Mouse (Mus musculus) testis, adult 2 months (tissue): ENCODE data around the gene Aldh1a1. TPM values are rescaled to one million over a fixed set of nuclear protein-coding genes. Genes with fewer than 3 reads are reported as not detected.

Experiments
- H3K27ac ChIP-seq: fragments of 200-500 bp; 2 replicates; pipeline ENCODE4 v1.5.1; 2012; ENCODE audit warnings: low read depth, low read length; ENCODE audit not compliant: control insufficient read depth, insufficient read depth
- H3K27me3 ChIP-seq: fragments of 200-500 bp; 2 replicates; pipeline ENCODE4 v1.6.1; 2012; ENCODE audit warnings: mild to moderate bottlenecking, low read length, moderate library complexity; ENCODE audit not compliant: control insufficient read depth, insufficient read depth
- H3K36me3 ChIP-seq: fragments of 200-500 bp; 2 replicates; pipeline ENCODE4 v1.6.1; 2012; ENCODE audit warnings: mild to moderate bottlenecking, low read length; ENCODE audit not compliant: control insufficient read depth, insufficient read depth
- H3K4me1 ChIP-seq: fragments of 200-500 bp; 2 replicates; pipeline ENCODE4 v1.6.1; 2012; ENCODE audit warnings: low read length; ENCODE audit not compliant: control insufficient read depth, insufficient read depth
- H3K4me3 ChIP-seq: fragments of 200-500 bp; 2 replicates; pipeline ENCODE4 v1.5.1; 2012; ENCODE audit warnings: low read depth, mild to moderate bottlenecking, low read length, moderate library complexity, mixed read lengths; ENCODE audit not compliant: control insufficient read depth
- CTCF ChIP-seq: fragments of 200-500 bp; IDR thresholded peaks from 2 replicates; pipeline ENCODE4 v1.5.1; 2012; ENCODE audit warnings: low read depth, mild to moderate bottlenecking, inconsistent platforms, low read length, moderate library complexity; ENCODE audit not compliant: control insufficient read depth, insufficient read depth, insufficient replicate concordance
- POLR2A ChIP-seq: fragments of 200-500 bp; IDR thresholded peaks from 2 replicates; pipeline ENCODE4 v1.6.1; 2012; ENCODE audit warnings: low read depth, mild to moderate bottlenecking, inconsistent platforms, low read length, moderate library complexity; ENCODE audit not compliant: control insufficient read depth
- polyA plus RNA-seq: library from polyadenylated mRNA; depleted of rRNA; stranded (reverse); fragments of >200 nt; gene quantifications from 2 replicates; pipeline ENCODE4 v1.2.3, GENCODE M21; 2012; rRNA removed

Aldh1a1 gene
- 80.3 and 95.7 TPM in 2 replicates for polyA plus RNA-seq

GRCm38 (mm10) chr19:20492491-20492890, at the start of gene Aldh1a1:
Aldh1a1 (plus strand) TSS chr19:20492715.
- no peak for TF ChIP-seq POLR2A
- no peak for TF ChIP-seq CTCF
- Histone ChIP-seq H3K27ac (peak within 1 kb of the TSS; percentile 86), H3K27me3 (no peaks in the 10 kb centered on the region), H3K4me3 (peak within 1 kb of the TSS; percentile 44; the same call in 1 of the 2 replicates), H3K36me3 (no peaks in the 10 kb centered on the region), H3K4me1 (no peaks in the 10 kb centered on the region)

- Histone ChIP-seq H3K4me1 (no peaks in the 10 kb centered on the region), H3K36me3 (no peaks in the 10 kb centered on the region), H3K27me3 (no peaks in the 10 kb centered on the region), H3K4me3 (no peak overlapping the region), H3K27ac (no peak overlapping the region)
- no peak for TF ChIP-seq CTCF
- no peak for TF ChIP-seq POLR2A
Observed at GRCm38 (mm10) chr19:20447807-20448206, 44.7 kb upstream of the Aldh1a1 start.

- H3K4me1 ChIP-seq = no peaks in the 10 kb centered on the region
- no peak for TF ChIP-seq CTCF
- no peak for TF ChIP-seq POLR2A
Observed at GRCm38 (mm10) chr19:20449546-20449945, 43.0 kb upstream of the Aldh1a1 start.

GRCm38 (mm10) chr19:20451045-20451444, 41.5 kb upstream of the Aldh1a1 start:
- Histone ChIP-seq H3K36me3 (no peaks in the 10 kb centered on the region), H3K27me3 (no peaks in the 10 kb centered on the region), H3K27ac (no peak overlapping the region), H3K4me1 (no peaks in the 10 kb centered on the region), H3K4me3 (no peak overlapping the region)
- TF ChIP-seq POLR2A (no peak), CTCF (no peak)

More at GRCm38 (mm10) chr19:20449546-20449945, 43.0 kb upstream of the Aldh1a1 start:
- no peaks in the 10 kb centered on the region for H3K27me3 ChIP-seq
- H3K4me3 ChIP-seq = no peak overlapping the region
- no peaks in the 10 kb centered on the region for H3K36me3 ChIP-seq
- no peak overlapping the region for H3K27ac ChIP-seq

DNA sequence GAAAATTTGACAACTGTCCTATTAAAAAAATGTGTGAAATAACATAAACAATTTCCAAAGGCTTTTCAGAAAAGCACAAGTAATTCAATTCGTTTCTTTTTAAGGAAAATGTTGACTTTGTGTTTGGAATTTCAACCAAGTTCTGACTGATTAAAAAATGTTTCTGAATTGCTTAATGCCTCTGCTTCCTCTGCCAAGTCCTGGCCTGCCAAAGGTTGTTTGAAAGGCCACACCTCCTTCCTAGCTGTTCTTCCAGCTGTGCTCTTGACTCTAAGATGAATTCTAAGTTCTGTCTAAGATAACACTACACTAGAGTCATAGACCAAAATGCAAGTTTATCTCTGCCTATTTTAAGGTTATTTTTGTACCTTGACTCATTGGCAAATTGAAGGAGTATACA, 8.0 kb upstream of the Aldh1a1 start:
- Histone ChIP-seq H3K4me3 (no peak overlapping the region), H3K36me3 (no peaks in the 10 kb centered on the region), H3K27me3 (no peaks in the 10 kb centered on the region), H3K27ac (no peak overlapping the region), H3K4me1 (no peaks in the 10 kb centered on the region)
- TF ChIP-seq POLR2A (no peak), CTCF (no peak)

DNA sequence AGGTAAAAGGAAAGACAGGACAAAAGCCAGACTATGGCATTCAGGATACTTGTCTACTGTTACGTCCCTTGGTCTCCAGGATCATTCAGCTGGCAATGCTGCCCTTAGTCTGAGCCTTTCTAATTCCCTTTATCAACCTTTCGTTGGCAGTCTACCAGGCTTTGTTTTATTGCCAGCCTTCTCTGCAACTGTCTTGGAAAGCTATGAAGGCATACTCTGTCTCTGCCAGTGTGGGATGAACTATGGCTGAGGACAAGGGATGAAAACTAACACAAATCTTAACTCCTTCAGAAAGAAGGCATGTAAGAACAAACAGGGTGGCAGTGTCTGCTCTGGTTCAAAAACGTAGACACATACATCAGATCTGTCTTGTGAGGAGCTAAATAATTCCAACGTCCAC, 565 bp upstream of the Aldh1a1 start:
- no peaks in the 10 kb centered on the region for H3K4me1 ChIP-seq
- no peaks in the 10 kb centered on the region for H3K36me3 ChIP-seq
- H3K27me3 ChIP-seq = no peaks in the 10 kb centered on the region
- peak overlapping the region; percentile 86 for H3K27ac ChIP-seq
- H3K4me3 ChIP-seq = no peak overlapping the region
- TF ChIP-seq POLR2A (no peak), CTCF (no peak)

DNA sequence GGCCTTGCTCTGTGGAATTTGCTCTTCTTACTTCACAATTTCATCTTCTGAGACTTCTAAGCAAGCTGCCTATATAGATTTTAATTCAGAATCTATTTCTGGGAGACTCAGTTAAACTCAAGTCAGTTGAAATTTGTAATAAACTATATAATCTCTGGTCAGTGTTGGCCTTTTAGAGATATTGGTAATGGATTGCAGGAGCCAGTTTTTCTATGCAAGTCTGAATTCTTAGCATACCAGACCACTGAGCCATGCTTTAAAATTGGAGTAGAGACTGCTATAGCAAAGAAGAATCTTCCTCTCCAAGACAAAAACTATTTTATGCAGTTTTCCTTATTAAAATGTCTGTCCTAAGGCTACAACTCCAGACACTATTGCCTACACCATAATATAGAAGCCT, 4.0 kb downstream of the Aldh1a1 start:
- Histone ChIP-seq H3K4me1 (no peaks in the 10 kb centered on the region), H3K36me3 (no peaks in the 10 kb centered on the region), H3K27ac (0 out of 2 replicates have a peak overlapping the region, but pooled peaks have one; percentile 21), H3K4me3 (no peak overlapping the region), H3K27me3 (no peaks in the 10 kb centered on the region)
- TF ChIP-seq POLR2A (no peak), CTCF (no peak)

GRCm38 (mm10) chr19:20505359-20505758, 12.8 kb downstream of the Aldh1a1 start:
- Histone ChIP-seq H3K4me1 (no peaks in the 10 kb centered on the region), H3K27ac (no peak overlapping the region), H3K27me3 (no peaks in the 10 kb centered on the region), H3K36me3 (no peaks in the 10 kb centered on the region), H3K4me3 (no peak overlapping the region)
- no peak for TF ChIP-seq CTCF
- TF ChIP-seq POLR2A = no peak
